Mouse (Mus musculus): ENCODE data around the gene Rhof. TPM values are rescaled to one million over a fixed set of nuclear protein-coding genes. Genes with fewer than 3 reads are reported as not detected.

Rhof gene
- total RNA-seq, 2 experiments from 2014 or later = 1.5 to 2.1 TPM

Other genes with a start within 250 kb of the Rhof start
- gene Kdm2b, start 142.9 kb downstream of the Rhof start, total RNA-seq (2015; ENCODE audit: low replicate concordance) = 7.5 and 9.4 TPM in 2 replicates
- gene Kdm2b, start 142.9 kb downstream of the Rhof start, total RNA-seq (2017; ENCODE audit: low replicate concordance) = 11.3 and 28.3 TPM in 2 replicates
- 23.6 and 25.1 TPM in 2 replicates for gene Orai1, start 117.6 kb downstream of the Rhof start, total RNA-seq (2015; ENCODE audit: low replicate concordance)
- 0.84 and 7.8 TPM in 2 replicates for gene Orai1, start 117.6 kb downstream of the Rhof start, total RNA-seq (2017; ENCODE audit: low replicate concordance)
- gene Morn3, start 85.7 kb downstream of the Rhof start, total RNA-seq (2015; ENCODE audit: low replicate concordance) = not detected in 2 replicates
- gene Morn3, start 85.7 kb downstream of the Rhof start, total RNA-seq (2017; ENCODE audit: low replicate concordance) = not detected in 2 replicates
- gene Tmem120b, start 64.3 kb downstream of the Rhof start, total RNA-seq (2015; ENCODE audit: low replicate concordance) = 14.4 and 28.6 TPM in 2 replicates
- gene Tmem120b, start 64.3 kb downstream of the Rhof start, total RNA-seq (2017; ENCODE audit: low replicate concordance) = 25.6 and 61.1 TPM in 2 replicates
- gene Setd1b, start 9.5 kb upstream of the Rhof start, total RNA-seq (2015; ENCODE audit: low replicate concordance) = 15.6 and 19.2 TPM in 2 replicates
- 5.5 and 7.7 TPM in 2 replicates for gene Setd1b, start 9.5 kb upstream of the Rhof start, total RNA-seq (2017; ENCODE audit: low replicate concordance)
- 6.9 and 25.5 TPM in 2 replicates for gene Psmd9, start 36.7 kb upstream of the Rhof start, total RNA-seq (2015; ENCODE audit: low replicate concordance)
- 13.8 and 28.7 TPM in 2 replicates for gene Psmd9, start 36.7 kb upstream of the Rhof start, total RNA-seq (2017; ENCODE audit: low replicate concordance)
- not detected in 2 replicates for gene Hpd, start 50.0 kb upstream of the Rhof start, total RNA-seq (2015; ENCODE audit: low replicate concordance)
- gene Hpd, start 50.0 kb upstream of the Rhof start, total RNA-seq (2017; ENCODE audit: low replicate concordance) = not detected in 2 replicates
- 0.84 and 11.9 TPM in 2 replicates for gene Wdr66, start 119.4 kb upstream of the Rhof start, total RNA-seq (2015; ENCODE audit: low replicate concordance)
- 0.42 and 2.4 TPM in 2 replicates for gene Wdr66, start 119.4 kb upstream of the Rhof start, total RNA-seq (2017; ENCODE audit: low replicate concordance)
- gene Bcl7a, start 211.1 kb upstream of the Rhof start, total RNA-seq (2015; ENCODE audit: low replicate concordance) = 3.8 and 8.3 TPM in 2 replicates
- 3.1 and 3.3 TPM in 2 replicates for gene Bcl7a, start 211.1 kb upstream of the Rhof start, total RNA-seq (2017; ENCODE audit: low replicate concordance)